Mouse (Mus musculus): Measurements from ENCODE around the gene Flywch2. TPM values are rescaled to one million over a fixed set of nuclear protein-coding genes. Genes with fewer than 3 reads are reported as not detected.

Flywch2 gene
- polyA plus RNA-seq, 1 experiment = 8.8 TPM

GRCm38 (mm10) chr17:23739202-23740135 lies 46.4 kb downstream of the Flywch2 start:
- DNase-seq = no peak
- peak overlapping the region; percentile 78 for H3K4me3 ChIP-seq (replicated peaks; ENCODE audit: extremely low read depth, low read depth, low read length)
- peaks cover 14% of the 10 kb centered on the region for H3K4me1 ChIP-seq (ENCODE audit: control insufficient read depth, insufficient read depth, low read length)
- no peak for TF ChIP-seq POLR2A (IDR thresholded peaks at IDR 0.05; ENCODE audit: borderline replicate concordance, extremely low read depth, low read depth, low read length)
- TF ChIP-seq CTCF (IDR thresholded peaks at IDR 0.05; ENCODE audit: insufficient read depth, low read length) = no peak
- WGBS = 4% methylated on average over 48 of the region's 48 CpGs

DNA sequence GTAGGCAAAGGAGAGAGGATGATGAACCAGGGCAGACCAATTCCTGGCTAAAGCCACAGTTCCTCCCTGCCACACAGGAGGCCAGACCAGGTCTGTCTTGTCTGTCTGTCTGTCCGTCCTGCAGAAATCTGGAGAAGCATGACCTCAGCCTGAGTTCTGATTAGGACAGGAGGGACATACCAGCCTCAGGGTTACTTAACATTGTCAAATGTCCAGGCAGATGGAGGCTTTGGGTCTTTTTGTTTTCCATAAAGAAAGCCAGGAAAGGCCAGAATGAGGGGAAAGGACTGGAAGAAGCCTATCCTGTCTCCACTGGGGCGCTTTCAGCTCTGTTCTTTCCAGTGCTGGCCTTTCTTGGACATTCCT lies 47.1 kb downstream of the Flywch2 start:
- 74% methylated on average over 2 of the region's 2 CpGs for WGBS
- DNase-seq = no peak
- TF ChIP-seq CTCF (IDR thresholded peaks at IDR 0.05; ENCODE audit: insufficient read depth, low read length) (no peak), POLR2A (IDR thresholded peaks at IDR 0.05; ENCODE audit: borderline replicate concordance, extremely low read depth, low read depth, low read length) (no peak)
- no peak overlapping the region for H3K4me3 ChIP-seq (replicated peaks; ENCODE audit: extremely low read depth, low read depth, low read length)
- H3K4me1 ChIP-seq (ENCODE audit: control insufficient read depth, insufficient read depth, low read length) = peaks cover 14% of the 10 kb centered on the region

- 0 out of 2 replicates have a peak, but pooled peaks have one; percentile 11 for TF ChIP-seq CTCF (IDR thresholded peaks at IDR 0.05; ENCODE audit: insufficient read depth, low read length)
- TF ChIP-seq POLR2A (IDR thresholded peaks at IDR 0.05; ENCODE audit: borderline replicate concordance, extremely low read depth, low read depth, low read length) = no peak
- H3K4me1 ChIP-seq (ENCODE audit: control insufficient read depth, insufficient read depth, low read length) = peaks cover 14% of the 10 kb centered on the region
- no peak for DNase-seq
- no peak overlapping the region for H3K4me3 ChIP-seq (replicated peaks; ENCODE audit: extremely low read depth, low read depth, low read length)
- 80% methylated on average over 15 of the region's 15 CpGs for WGBS
Observed at GRCm38 (mm10) chr17:23737493-23738445, 48.1 kb downstream of the Flywch2 start.

- H3K4me1 ChIP-seq (ENCODE audit: control insufficient read depth, insufficient read depth, low read length) = peaks cover 6% of the 10 kb centered on the region
- TF ChIP-seq POLR2A (IDR thresholded peaks at IDR 0.05; ENCODE audit: borderline replicate concordance, extremely low read depth, low read depth, low read length) (no peak), CTCF (IDR thresholded peaks at IDR 0.05; ENCODE audit: insufficient read depth, low read length) (no peak)
- H3K4me3 ChIP-seq (replicated peaks; ENCODE audit: extremely low read depth, low read depth, low read length) = no peak overlapping the region
- no peak for DNase-seq
- 45% methylated on average over 1 of the region's 1 CpGs for WGBS
Observed at GRCm38 (mm10) chr17:23734341-23734740, 51.5 kb downstream of the Flywch2 start.

- no peak for DNase-seq
- WGBS = 54% methylated on average over 1 of the region's 1 CpGs
- TF ChIP-seq POLR2A (IDR thresholded peaks at IDR 0.05; ENCODE audit: borderline replicate concordance, extremely low read depth, low read depth, low read length) (no peak), CTCF (IDR thresholded peaks at IDR 0.05; ENCODE audit: insufficient read depth, low read length) (no peak)
- H3K4me3 ChIP-seq (replicated peaks; ENCODE audit: extremely low read depth, low read depth, low read length) = no peak overlapping the region
- H3K4me1 ChIP-seq (ENCODE audit: control insufficient read depth, insufficient read depth, low read length) = peaks cover 3% of the 10 kb centered on the region; the same call in 1 of the 2 replicates
Observed at GRCm38 (mm10) chr17:23730441-23730840, 55.4 kb downstream of the Flywch2 start.

Other genes with a start within 250 kb of the Flywch2 start
- gene Zfp213, start 221.8 kb downstream of the Flywch2 start, polyA plus RNA-seq (2012; rRNA removed) = 13.4 and 14.0 TPM in 2 replicates
- 14.9 and 15.2 TPM in 2 replicates for gene Zfp13, start 186.6 kb downstream of the Flywch2 start, polyA plus RNA-seq (2012; rRNA removed)
- 0.06 TPM in 1 of 2 replicates, not detected in the other for gene Zscan10, start 185.2 kb downstream of the Flywch2 start, polyA plus RNA-seq (2012; rRNA removed)
- 0.70 and 1.0 TPM in 2 replicates for gene Mmp25, start 140.8 kb downstream of the Flywch2 start, polyA plus RNA-seq (2012; rRNA removed)
- 4.0 and 6.8 TPM in 2 replicates for gene Bicdl2, start 125.6 kb downstream of the Flywch2 start, polyA plus RNA-seq (2012; rRNA removed)
- gene Hcfc1r1, start 112.5 kb downstream of the Flywch2 start, polyA plus RNA-seq (2012; rRNA removed) = 284 and 321 TPM in 2 replicates
- gene Thoc6, start 112.2 kb downstream of the Flywch2 start, polyA plus RNA-seq (2012; rRNA removed) = 18.1 and 20.6 TPM in 2 replicates
- 32.4 and 39.7 TPM in 2 replicates for gene Tnfrsf12a, start 108.6 kb downstream of the Flywch2 start, polyA plus RNA-seq (2012; rRNA removed)
- gene Cldn6, start 106.8 kb downstream of the Flywch2 start, polyA plus RNA-seq (2012; rRNA removed) = 0.57 and 0.86 TPM in 2 replicates
- gene Cldn9, start 102.1 kb downstream of the Flywch2 start, polyA plus RNA-seq (2012; rRNA removed) = 0.07 and 0.08 TPM in 2 replicates
- not detected in 2 replicates for gene 1520401A03Rik, start 63.3 kb downstream of the Flywch2 start, polyA plus RNA-seq (2012; rRNA removed)
- 21.8 and 25.3 TPM in 2 replicates for gene Pkmyt1, start 59.7 kb downstream of the Flywch2 start, polyA plus RNA-seq (2012; rRNA removed)
- 59.8 and 63.5 TPM in 2 replicates for gene Paqr4, start 45.2 kb downstream of the Flywch2 start, polyA plus RNA-seq (2012; rRNA removed)
- gene Kremen2, start 40.2 kb downstream of the Flywch2 start, polyA plus RNA-seq (2012; rRNA removed) = 0.81 and 1.1 TPM in 2 replicates
- gene Flywch1, start 14.5 kb downstream of the Flywch2 start, polyA plus RNA-seq (2012; rRNA removed) = 37.1 and 39.1 TPM in 2 replicates
- gene Srrm2, start 4.5 kb upstream of the Flywch2 start, polyA plus RNA-seq (2012; rRNA removed) = 538 and 681 TPM in 2 replicates
- gene Elob, start 43.1 kb upstream of the Flywch2 start, polyA plus RNA-seq (2012; rRNA removed) = 470 and 498 TPM in 2 replicates
- not detected in 2 replicates for gene Prss33, start 50.0 kb upstream of the Flywch2 start, polyA plus RNA-seq (2012; rRNA removed)
- gene Prss32, start 57.8 kb upstream of the Flywch2 start, polyA plus RNA-seq (2012; rRNA removed) = 5.1 TPM in 1 of 2 replicates, not detected in the other
- 0.66 and 0.78 TPM in 2 replicates for gene Prss41, start 58.1 kb upstream of the Flywch2 start, polyA plus RNA-seq (2012; rRNA removed)
- not detected in 2 replicates for gene Prss21, start 82.0 kb upstream of the Flywch2 start, polyA plus RNA-seq (2012; rRNA removed)
- gene Dcpp1, start 94.8 kb upstream of the Flywch2 start, polyA plus RNA-seq (2012; rRNA removed) = not detected in 2 replicates
- not detected in 2 replicates for gene Dcpp2, start 94.8 kb upstream of the Flywch2 start, polyA plus RNA-seq (2012; rRNA removed)
- not detected in 2 replicates for gene Dcpp3, start 131.4 kb upstream of the Flywch2 start, polyA plus RNA-seq (2012; rRNA removed)
- gene Sbp, start 155.6 kb upstream of the Flywch2 start, polyA plus RNA-seq (2012; rRNA removed) = not detected in 2 replicates
- gene Sbpl, start 169.2 kb upstream of the Flywch2 start, polyA plus RNA-seq (2012; rRNA removed) = not detected in 2 replicates
- gene Prss30, start 194.5 kb upstream of the Flywch2 start, polyA plus RNA-seq (2012; rRNA removed) = 1.5 and 2.7 TPM in 2 replicates
- gene Prss22, start 212.0 kb upstream of the Flywch2 start, polyA plus RNA-seq (2012; rRNA removed) = 0.11 and 0.96 TPM in 2 replicates